Mouse (Mus musculus) testis, adult 2 months (tissue): ENCODE measurements at regions not wholly inside any gene's neighbourhood (a gene's known extent, or its start where the extent isn't known, plus 50 kb on each side); places are given as distances from the start of the nearest gene placed in this dataset.

Source experiments
- CTCF ChIP-seq: fragments of 200-500 bp; IDR thresholded peaks from 2 replicates; pipeline ENCODE4 v1.5.1; 2012; ENCODE audit warnings: low read depth, mild to moderate bottlenecking, inconsistent platforms, low read length, moderate library complexity; ENCODE audit not compliant: control insufficient read depth, insufficient read depth, insufficient replicate concordance
- POLR2A ChIP-seq: fragments of 200-500 bp; IDR thresholded peaks from 2 replicates; pipeline ENCODE4 v1.6.1; 2012; ENCODE audit warnings: low read depth, mild to moderate bottlenecking, inconsistent platforms, low read length, moderate library complexity; ENCODE audit not compliant: control insufficient read depth

GRCm38 (mm10) chr5:25638097-25638496 lies 67.5 kb downstream of the Xrcc2 start:
- TF ChIP-seq CTCF (no peak), POLR2A (no peak)
